Mouse (Mus musculus): ENCODE data around the gene Ksr2.

Gene Ksr2

GRCm38 (mm10) chr5:117515861-117516260 is 102.1 kb downstream of the Ksr2 start:
- Histone ChIP-seq H3K9me3 (ENCODE audit: low read length) (no peaks in the 10 kb centered on the region), H3K4me3 (replicated peaks; ENCODE audit: low read length) (no peak overlapping the region), H3K4me1 (replicated peaks; ENCODE audit: low read depth, low read length) (peaks cover 34% of the 10 kb centered on the region), H3K27me3 (ENCODE audit: insufficient read depth, low read length) (peaks cover 24% of the 10 kb centered on the region), H3K36me3 (ENCODE audit: insufficient read depth, low read length) (no peaks in the 10 kb centered on the region)
- no peak for TF ChIP-seq CTCF (conservative IDR thresholded peaks at IDR 0.05; ENCODE audit: low read length)
- TF ChIP-seq POU5F1 (IDR thresholded peaks at IDR 0.05; ENCODE audit: borderline replicate concordance, low read length), result no peak
- no peak for TF ChIP-seq NANOG (IDR thresholded peaks at IDR 0.05; ENCODE audit: borderline replicate concordance, low read length)

DNA sequence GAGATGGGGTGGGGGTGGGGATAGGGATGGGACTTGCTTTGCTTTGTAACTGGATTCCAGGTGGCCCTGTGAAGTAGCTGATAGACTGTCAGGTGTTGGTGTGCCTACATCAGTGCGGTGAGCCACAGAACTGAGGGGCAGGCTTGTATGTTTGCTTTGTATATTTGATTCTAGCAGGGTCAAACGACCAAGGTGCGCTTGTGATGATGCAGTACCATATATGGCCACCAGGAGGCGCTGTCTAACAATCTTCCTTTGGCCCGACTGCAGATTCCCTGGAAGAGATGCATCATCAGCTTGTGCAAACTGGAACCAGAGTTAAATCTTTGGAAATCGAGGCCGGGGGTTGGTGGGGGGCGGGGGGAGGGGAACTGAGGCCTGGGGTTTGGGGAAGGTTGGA is 102.8 kb downstream of the Ksr2 start:
- peaks cover 27% of the 10 kb centered on the region for H3K4me1 ChIP-seq (replicated peaks; ENCODE audit: low read depth, low read length)
- TF ChIP-seq CTCF (conservative IDR thresholded peaks at IDR 0.05; ENCODE audit: low read length) (peak; percentile 91), NANOG (IDR thresholded peaks at IDR 0.05; ENCODE audit: borderline replicate concordance, low read length) (no peak)
- H3K36me3 ChIP-seq (ENCODE audit: insufficient read depth, low read length), result no peaks in the 10 kb centered on the region
- peaks cover 22% of the 10 kb centered on the region for H3K27me3 ChIP-seq (ENCODE audit: insufficient read depth, low read length)
- no peak overlapping the region for H3K4me3 ChIP-seq (replicated peaks; ENCODE audit: low read length)
- no peaks in the 10 kb centered on the region for H3K9me3 ChIP-seq (ENCODE audit: low read length)

DNA sequence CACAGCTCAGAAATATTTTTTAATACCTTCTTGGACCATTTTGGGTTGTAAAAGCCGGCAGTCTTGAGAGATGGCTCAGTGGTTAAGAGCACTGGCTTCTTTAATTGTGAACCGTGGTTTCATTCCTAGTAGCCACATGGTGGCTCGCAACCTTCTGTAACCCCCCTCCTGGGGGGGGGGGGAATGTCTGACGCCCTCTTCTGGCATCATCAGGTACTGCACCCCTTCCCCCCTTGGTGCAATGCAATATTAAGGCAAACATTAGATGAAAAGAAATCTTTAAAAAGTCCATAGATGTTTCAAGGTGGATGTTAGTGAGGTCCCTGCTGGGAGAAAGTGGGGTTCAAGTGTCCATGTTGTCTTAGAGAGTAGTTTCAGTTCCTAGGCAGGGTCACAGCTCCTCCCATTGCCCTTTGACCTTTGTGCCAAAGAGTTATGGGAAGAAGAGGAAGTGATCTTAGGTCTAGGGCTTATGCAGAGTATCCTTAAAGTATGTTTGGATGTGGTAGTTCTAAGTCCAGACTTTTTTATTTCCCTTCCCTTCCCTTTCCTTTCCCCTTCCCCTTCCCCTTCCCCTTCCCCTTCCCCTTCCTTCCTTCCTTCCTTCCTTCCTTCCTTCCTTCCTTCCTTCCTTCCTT is 106.2 kb downstream of the Ksr2 start:
- H3K36me3 ChIP-seq (ENCODE audit: insufficient read depth, low read length), result no peaks in the 10 kb centered on the region
- TF ChIP-seq POU5F1 (IDR thresholded peaks at IDR 0.05; ENCODE audit: borderline replicate concordance, low read length), result no peak
- TF ChIP-seq CTCF (conservative IDR thresholded peaks at IDR 0.05; ENCODE audit: low read length), result peak; percentile 96
- TF ChIP-seq NANOG (IDR thresholded peaks at IDR 0.05; ENCODE audit: borderline replicate concordance, low read length), result no peak
- peaks cover 4% of the 10 kb centered on the region; the same call in 1 of the 2 replicates for H3K9me3 ChIP-seq (ENCODE audit: low read length)
- H3K4me3 ChIP-seq (replicated peaks; ENCODE audit: low read length), result no peak overlapping the region
- peaks cover 17% of the 10 kb centered on the region for H3K4me1 ChIP-seq (replicated peaks; ENCODE audit: low read depth, low read length)
- H3K27me3 ChIP-seq (ENCODE audit: insufficient read depth, low read length), result peaks cover 12% of the 10 kb centered on the region

GRCm38 (mm10) chr5:117521156-117521555 is 107.4 kb downstream of the Ksr2 start:
- Histone ChIP-seq H3K4me1 (replicated peaks; ENCODE audit: low read depth, low read length) (peaks cover 10% of the 10 kb centered on the region), H3K27me3 (ENCODE audit: insufficient read depth, low read length) (peaks cover 12% of the 10 kb centered on the region), H3K36me3 (ENCODE audit: insufficient read depth, low read length) (no peaks in the 10 kb centered on the region), H3K4me3 (replicated peaks; ENCODE audit: low read length) (no peak overlapping the region), H3K9me3 (ENCODE audit: low read length) (peaks cover 4% of the 10 kb centered on the region; the same call in 1 of the 2 replicates)
- no peak for TF ChIP-seq CTCF (conservative IDR thresholded peaks at IDR 0.05; ENCODE audit: low read length)
- TF ChIP-seq POU5F1 (IDR thresholded peaks at IDR 0.05; ENCODE audit: borderline replicate concordance, low read length), result no peak
- TF ChIP-seq NANOG (IDR thresholded peaks at IDR 0.05; ENCODE audit: borderline replicate concordance, low read length), result no peak

- Histone ChIP-seq H3K27me3 (ENCODE audit: insufficient read depth, low read length) (peaks cover 12% of the 10 kb centered on the region), H3K9me3 (ENCODE audit: low read length) (peaks cover 4% of the 10 kb centered on the region; the same call in 1 of the 2 replicates), H3K4me3 (replicated peaks; ENCODE audit: low read length) (no peak overlapping the region), H3K4me1 (replicated peaks; ENCODE audit: low read depth, low read length) (peaks cover 7% of the 10 kb centered on the region; the same call in 1 of the 2 replicates), H3K36me3 (ENCODE audit: insufficient read depth, low read length) (no peaks in the 10 kb centered on the region)
- TF ChIP-seq CTCF (conservative IDR thresholded peaks at IDR 0.05; ENCODE audit: low read length), result no peak
- no peak for TF ChIP-seq NANOG (IDR thresholded peaks at IDR 0.05; ENCODE audit: borderline replicate concordance, low read length)
- TF ChIP-seq POU5F1 (IDR thresholded peaks at IDR 0.05; ENCODE audit: borderline replicate concordance, low read length), result no peak
These were observed 107.9 kb downstream of the Ksr2 start for GRCm38 (mm10) chr5:117521701-117522100.

DNA sequence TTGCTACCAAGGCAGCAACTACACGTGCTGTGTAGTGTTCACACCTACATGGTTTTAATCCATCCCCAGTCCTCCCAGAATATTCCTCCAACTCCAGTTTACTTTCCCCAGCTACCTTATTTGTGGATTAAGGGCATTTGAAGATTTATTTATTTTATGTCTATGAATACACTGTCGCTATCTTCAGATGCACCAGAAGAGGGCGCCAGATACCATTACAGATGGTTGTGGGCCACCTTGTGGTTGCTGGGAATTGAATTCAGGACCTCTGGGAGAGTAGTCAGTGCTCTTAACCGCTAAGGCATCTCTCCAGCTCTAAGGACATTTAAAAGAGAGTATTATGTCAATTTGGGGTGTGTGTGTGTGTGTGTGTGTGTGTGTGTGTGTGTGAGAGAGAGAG is 108.7 kb downstream of the Ksr2 start:
- no peak for TF ChIP-seq POU5F1 (IDR thresholded peaks at IDR 0.05; ENCODE audit: borderline replicate concordance, low read length)
- peak; percentile 11; the same call in 1 of the 2 replicates for TF ChIP-seq CTCF (conservative IDR thresholded peaks at IDR 0.05; ENCODE audit: low read length)

DNA sequence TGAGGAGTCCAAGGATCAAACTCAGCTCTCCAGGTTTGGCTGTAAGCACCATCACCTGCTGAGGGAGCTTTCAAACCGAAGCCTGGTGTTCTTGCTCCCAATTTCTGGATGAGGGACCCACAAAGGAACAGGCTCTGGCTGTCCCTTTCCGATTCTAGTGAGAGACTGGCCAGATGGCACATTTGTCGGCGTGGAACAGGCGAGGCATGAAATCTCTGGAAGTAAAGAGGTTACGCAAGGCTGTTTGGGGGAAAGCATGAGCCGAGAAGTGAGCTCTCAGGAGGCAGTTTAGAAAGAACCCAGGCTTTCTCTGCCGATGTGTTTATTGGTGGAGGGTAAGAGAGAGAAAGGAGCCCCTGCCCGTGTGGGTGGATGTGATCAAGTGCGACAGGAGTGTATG is 109.2 kb downstream of the Ksr2 start:
- no peak for TF ChIP-seq CTCF (conservative IDR thresholded peaks at IDR 0.05; ENCODE audit: low read length)
- no peak for TF ChIP-seq POU5F1 (IDR thresholded peaks at IDR 0.05; ENCODE audit: borderline replicate concordance, low read length)
- TF ChIP-seq NANOG (IDR thresholded peaks at IDR 0.05; ENCODE audit: borderline replicate concordance, low read length), result no peak
- 0 out of 2 replicates have a peak, but pooled peaks cover under 1% of the 10 kb centered on the region for H3K27me3 ChIP-seq (ENCODE audit: insufficient read depth, low read length)

More for the DNA sequence above, 108.7 kb downstream of the Ksr2 start:
- Histone ChIP-seq H3K27me3 (ENCODE audit: insufficient read depth, low read length) (peaks cover 6% of the 10 kb centered on the region), H3K4me3 (replicated peaks; ENCODE audit: low read length) (no peak overlapping the region), H3K4me1 (replicated peaks; ENCODE audit: low read depth, low read length) (peaks cover 7% of the 10 kb centered on the region; the same call in 1 of the 2 replicates), H3K9me3 (ENCODE audit: low read length) (peaks cover 4% of the 10 kb centered on the region; the same call in 1 of the 2 replicates), H3K36me3 (ENCODE audit: insufficient read depth, low read length) (no peaks in the 10 kb centered on the region)

GRCm38 (mm10) chr5:117530991-117531390 is 117.2 kb downstream of the Ksr2 start:
- TF ChIP-seq NANOG (IDR thresholded peaks at IDR 0.05; ENCODE audit: borderline replicate concordance, low read length) (no peak), CTCF (conservative IDR thresholded peaks at IDR 0.05; ENCODE audit: low read length) (no peak), POU5F1 (IDR thresholded peaks at IDR 0.05; ENCODE audit: borderline replicate concordance, low read length) (no peak)
- peaks cover 35% of the 10 kb centered on the region for H3K27me3 ChIP-seq (ENCODE audit: insufficient read depth, low read length)
- H3K9me3 ChIP-seq (ENCODE audit: low read length), result peaks cover 11% of the 10 kb centered on the region; the same call in 1 of the 2 replicates
- peaks cover 30% of the 10 kb centered on the region for H3K4me1 ChIP-seq (replicated peaks; ENCODE audit: low read depth, low read length)
- H3K4me3 ChIP-seq (replicated peaks; ENCODE audit: low read length), result no peak overlapping the region
- H3K36me3 ChIP-seq (ENCODE audit: insufficient read depth, low read length), result no peaks in the 10 kb centered on the region

More for the DNA sequence above, 109.2 kb downstream of the Ksr2 start:
- Histone ChIP-seq H3K9me3 (ENCODE audit: low read length) (peaks cover 9% of the 10 kb centered on the region; the same call in 1 of the 2 replicates), H3K4me3 (replicated peaks; ENCODE audit: low read length) (no peak overlapping the region), H3K4me1 (replicated peaks; ENCODE audit: low read depth, low read length) (peaks cover 7% of the 10 kb centered on the region; the same call in 1 of the 2 replicates), H3K36me3 (ENCODE audit: insufficient read depth, low read length) (no peaks in the 10 kb centered on the region)
